Mouse (Mus musculus) thymus, adult 2 months (tissue): ENCODE data around the gene Trim28.

Source experiments
- CTCF ChIP-seq: fragments of 200-500 bp; IDR thresholded peaks from 2 replicates; pipeline ENCODE4 v1.5.1; 2012; ENCODE audit warnings: mild to moderate bottlenecking, control low read depth, low read length, moderate library complexity, borderline replicate concordance; ENCODE audit not compliant: control insufficient read depth, poor library complexity, insufficient read depth; ENCODE audit errors: extremely low read depth
- POLR2A ChIP-seq: fragments of 200-500 bp; IDR thresholded peaks from 2 replicates; pipeline ENCODE4 v1.6.1; 2012; ENCODE audit warnings: mild to moderate bottlenecking, low read length, control low read depth, moderate library complexity; ENCODE audit not compliant: control insufficient read depth, poor library complexity, insufficient read depth; ENCODE audit errors: extremely low read depth

- no peak for TF ChIP-seq CTCF
- peak; percentile 92 for TF ChIP-seq POLR2A
Measured at GRCm38 (mm10) chr7:13037901-13038555, 39.1 kb downstream of the Trim28 start, which contains the start of gene Ube2m.
